Mouse (Mus musculus) embryonic fibroblast, embryonic 13.5 days (primary cell): ENCODE data around the gene Gm20721.

ENCODE experiments used
- CTCF ChIP-seq: IDR thresholded peaks from 2 replicates; pipeline ENCODE4 v1.5.1; 2011; ENCODE audit warnings: mild to moderate bottlenecking, control low read depth, low read length, moderate library complexity, borderline replicate concordance; ENCODE audit not compliant: insufficient read depth
- POLR2A ChIP-seq: IDR thresholded peaks from 2 replicates; pipeline ENCODE4 v1.6.1; 2011; ENCODE audit warnings: low read depth, mild to moderate bottlenecking, control low read depth, low read length, moderate library complexity

GRCm38 (mm10) chr2:174300186-174300585, 46.3 kb downstream of the Gm20721 start:
- TF ChIP-seq CTCF (no peak), POLR2A (no peak)
